Mouse (Mus musculus) spleen, embryonic (tissue): ENCODE data around the gene G430095P16Rik.

Source experiments
- CTCF ChIA-PET: fragments of 350-600 bp; sonication (Branson Sonifier 250); formaldehyde crosslinking; loops from one replicate; lab custom pipeline; 2022; lab: Charles Lee

The G430095P16Rik gene

DNA sequence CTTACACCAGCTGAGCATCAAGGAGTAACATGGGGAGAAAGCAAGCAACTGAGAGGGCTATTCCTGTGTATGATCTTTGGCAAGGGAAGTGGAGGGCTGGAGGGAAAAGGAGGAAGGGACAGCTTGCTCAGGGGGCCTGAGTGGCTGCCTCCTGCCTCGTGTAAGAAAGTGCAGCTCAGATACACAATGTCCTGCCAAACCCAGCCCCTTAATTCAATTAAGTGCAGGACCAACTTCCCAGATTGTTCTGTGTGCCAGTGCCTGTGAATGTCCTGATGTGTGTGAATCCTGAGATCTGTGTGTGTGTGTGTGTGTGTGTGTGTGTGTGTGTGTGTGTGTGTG, 16.6 kb downstream of the G430095P16Rik start:
- CTCF ChIA-PET, result no interaction called here

DNA sequence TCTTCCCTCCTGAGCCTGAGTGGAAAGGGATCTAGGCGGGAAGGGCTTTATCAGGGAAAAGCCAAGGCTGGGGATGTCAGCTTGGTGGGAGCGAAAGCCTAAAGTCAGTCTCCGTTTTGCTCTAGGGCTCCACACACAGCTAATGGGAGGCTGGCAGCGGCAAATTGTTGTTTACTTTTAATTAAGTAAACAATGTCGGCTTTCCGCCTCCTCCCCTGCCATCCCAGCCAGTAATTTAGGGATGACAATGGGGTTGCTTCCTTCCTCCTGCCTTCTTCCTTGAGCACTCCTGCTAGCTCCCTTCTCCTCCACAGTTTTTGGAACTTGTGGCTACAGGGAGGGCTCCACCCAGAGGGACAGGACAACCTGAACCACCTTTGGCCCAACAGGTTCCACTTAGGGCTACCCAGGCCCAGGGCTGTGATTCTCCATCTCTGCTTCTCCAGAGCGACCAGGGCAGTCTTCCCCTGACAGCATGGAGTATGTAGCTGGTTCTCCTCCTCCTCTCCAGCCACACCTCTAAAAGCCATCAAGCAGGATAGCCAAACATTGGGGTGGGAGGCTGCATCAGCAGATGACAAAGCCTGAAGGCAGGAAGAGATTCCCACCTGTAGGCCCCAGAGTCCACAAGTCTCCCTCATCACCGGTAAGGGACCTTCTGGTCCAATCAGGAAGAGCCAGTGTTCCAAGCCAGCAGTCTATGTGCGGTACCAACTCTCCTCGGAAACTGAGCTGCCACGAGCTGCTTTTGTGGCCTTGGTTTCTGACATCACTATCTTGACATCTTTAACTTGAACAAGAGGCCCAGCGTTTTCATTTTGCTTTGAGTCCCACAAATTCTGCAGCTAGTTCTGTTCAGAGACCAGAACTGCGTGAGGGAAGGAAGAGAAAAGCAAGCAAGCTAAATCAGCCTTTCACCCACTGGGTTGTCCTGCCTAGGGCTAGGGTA, 18.4 kb downstream of the G430095P16Rik start:
- CTCF ChIA-PET, result interaction anchor here (0.6 kb wide), 1 partner anchor 35 kb away, joined by 11 read pairs; no protein-coding TSS in a partner anchor

DNA sequence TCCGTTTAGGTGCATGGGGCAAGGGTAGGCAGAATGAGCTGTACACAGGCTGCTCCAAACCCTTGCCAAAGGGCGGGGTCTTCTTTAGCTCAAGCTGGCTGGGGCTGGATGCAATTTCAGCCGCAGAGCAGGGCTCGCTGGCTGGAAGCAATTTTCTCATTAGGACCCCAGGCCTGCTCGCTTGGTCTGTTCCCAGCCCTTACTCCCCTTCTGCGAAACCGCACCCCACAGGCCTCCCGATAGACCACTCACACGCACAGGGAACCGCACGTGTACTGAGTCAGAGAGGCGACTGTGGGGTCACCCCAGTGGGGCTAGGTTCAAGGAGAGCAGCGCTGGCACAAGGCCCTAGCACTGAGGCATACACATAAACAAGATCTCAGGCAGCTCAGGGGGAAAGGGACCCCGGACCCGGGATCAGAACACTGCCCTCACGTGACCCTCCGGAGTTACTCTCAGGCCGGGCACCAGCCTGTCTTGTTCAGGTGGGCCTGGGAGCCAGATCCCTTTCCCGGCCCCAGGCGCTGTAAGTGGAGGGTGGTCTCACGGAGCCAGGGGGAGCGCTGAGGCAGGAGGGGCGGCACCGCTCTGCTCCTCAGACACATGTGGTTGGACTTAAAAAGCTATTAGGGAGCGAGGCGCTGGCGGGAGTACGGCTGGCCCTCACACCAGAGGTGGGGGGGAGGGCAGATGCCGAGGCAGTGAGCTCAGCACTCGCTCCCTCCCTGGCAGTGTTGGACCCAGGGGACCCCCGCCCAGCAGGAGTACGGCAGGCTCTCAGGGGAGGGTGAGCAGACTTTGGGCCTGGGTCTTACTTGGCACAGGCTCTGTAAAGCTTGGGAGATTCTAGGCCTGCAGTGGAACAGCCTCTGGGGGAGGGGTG, 19.6 kb downstream of the G430095P16Rik start:
- CTCF ChIA-PET, result interaction anchor here (0.6 kb wide), 1 partner anchor 36 kb away, joined by 11 read pairs; no protein-coding TSS in a partner anchor

DNA sequence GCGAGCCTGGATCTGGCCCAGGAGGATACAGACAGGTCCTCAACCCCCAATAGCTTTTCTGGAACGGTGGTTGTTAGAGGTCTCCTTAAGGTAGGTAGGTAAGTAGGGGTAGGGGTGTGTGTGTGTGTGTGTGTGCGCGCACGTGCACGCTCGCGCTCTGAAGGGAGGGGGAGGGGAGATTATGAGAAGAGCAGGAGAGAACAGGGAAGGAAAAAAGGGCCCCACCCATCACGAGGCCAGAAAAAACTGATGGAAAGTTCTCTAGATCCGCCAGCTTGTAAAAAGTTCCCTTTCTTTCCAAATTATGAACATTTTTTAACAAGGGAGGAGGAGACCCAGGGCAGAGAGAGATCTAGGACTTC, 20.2 kb downstream of the G430095P16Rik start:
- CTCF ChIA-PET, result no interaction called here

DNA sequence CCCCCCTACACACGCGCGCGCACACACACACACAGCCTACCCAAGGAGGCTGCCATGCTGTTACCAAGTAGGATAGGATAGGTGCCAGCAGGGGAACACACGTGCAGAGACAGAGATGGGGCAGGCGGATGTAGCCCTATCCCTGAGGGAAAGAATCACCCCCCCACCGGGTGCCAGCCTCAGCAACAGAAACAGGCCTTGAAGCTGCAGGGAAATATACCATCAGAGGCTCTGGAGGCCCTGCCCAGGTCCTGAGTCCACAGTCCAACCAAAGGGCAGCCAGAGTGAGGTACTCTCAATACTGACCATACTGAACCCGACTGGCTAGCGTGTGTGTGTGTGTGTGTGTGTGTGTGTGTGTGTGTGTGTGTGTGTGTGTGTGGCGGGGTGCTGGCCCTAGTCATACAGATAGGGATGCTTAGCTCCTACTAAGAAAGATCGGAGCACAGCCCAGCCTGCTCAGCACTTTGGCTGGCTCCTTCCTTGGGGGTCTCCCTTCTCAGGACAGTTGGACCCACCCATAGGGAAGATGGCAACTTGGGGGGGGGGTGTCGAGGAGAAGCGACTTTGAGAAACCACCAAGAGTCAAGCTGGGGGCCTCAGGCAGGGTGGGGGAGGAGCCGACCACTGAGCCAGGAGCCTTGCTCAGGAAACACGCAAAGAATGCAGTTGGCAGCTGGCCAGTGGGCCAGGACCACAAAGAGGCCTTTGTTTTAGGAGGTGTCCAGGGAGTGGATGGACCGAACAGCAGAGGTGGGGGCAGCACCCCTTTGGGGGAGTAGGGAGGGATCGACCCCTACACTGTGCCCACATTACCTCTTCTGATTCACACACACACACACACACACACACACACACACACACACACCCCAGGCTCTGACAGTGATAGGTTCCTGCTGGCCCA, 21.0 kb downstream of the G430095P16Rik start:
- CTCF ChIA-PET, result interaction anchor here (0.7 kb wide), 2 partner anchors 15 to 115 kb away, joined by 3 read pairs; no protein-coding TSS in a partner anchor

DNA sequence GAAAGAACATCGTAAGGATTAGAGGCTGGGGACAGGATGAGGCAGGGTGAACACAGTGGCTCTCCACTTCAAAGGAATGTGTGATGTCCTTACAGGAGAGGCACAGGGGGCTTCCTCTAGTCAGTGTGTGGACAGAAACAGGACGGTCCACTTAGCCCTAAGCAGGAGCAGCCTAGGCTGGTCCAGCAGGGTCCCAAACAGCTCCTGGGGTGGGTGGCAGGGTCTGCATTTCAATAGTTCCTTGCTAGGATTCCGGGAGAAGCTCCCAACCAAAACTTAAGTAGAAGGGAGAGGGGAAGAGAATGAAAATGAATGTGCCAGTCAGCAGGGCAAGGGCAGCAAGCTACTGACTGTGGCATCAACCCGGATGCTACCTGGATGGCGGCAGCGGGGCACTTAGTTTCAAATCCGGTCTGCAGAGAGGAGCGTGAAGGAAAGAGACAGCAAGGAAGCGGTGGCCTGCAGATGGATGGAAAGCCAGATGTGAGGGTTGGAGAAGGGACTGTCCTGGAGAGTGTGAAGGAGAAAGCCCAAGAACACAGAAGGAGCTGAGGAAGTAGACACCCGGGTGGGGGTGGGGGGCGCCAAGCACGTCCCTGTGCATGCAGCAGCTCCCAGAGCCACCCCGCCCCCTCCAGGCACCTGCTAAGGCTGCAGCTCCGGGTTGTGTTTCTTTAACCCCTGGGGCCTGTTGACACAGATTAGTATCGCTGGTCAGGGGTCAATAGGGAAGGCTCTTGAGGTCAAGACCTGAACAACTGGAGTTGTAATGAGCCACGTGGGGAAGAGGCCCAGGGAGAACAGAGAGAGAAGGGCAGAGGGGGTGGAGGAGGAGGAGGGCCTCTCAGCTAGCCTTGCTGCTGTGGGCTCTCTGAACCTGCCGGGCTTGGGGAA, 22.5 kb downstream of the G430095P16Rik start:
- CTCF ChIA-PET, result no interaction called here

DNA sequence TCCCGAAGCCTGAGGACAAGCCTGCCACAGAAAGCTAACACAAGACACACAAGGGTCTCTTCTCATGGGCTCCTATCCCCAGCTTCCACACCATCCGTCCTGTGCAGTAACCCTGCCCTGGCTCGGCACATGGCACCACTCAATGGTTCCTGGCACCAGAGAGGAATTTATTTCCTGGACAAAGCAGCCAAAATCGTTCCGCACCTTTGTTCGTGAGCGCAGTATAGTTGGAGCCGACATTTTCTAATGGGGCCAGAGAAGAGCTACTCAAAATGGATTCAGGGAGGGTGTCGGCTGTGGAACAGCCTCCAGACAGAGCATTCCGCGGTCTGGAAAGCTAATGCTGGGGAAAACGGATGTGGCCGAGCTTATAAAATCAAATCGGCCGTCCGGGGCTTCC, 26.7 kb downstream of the G430095P16Rik start:
- CTCF ChIA-PET, result no interaction called here

DNA sequence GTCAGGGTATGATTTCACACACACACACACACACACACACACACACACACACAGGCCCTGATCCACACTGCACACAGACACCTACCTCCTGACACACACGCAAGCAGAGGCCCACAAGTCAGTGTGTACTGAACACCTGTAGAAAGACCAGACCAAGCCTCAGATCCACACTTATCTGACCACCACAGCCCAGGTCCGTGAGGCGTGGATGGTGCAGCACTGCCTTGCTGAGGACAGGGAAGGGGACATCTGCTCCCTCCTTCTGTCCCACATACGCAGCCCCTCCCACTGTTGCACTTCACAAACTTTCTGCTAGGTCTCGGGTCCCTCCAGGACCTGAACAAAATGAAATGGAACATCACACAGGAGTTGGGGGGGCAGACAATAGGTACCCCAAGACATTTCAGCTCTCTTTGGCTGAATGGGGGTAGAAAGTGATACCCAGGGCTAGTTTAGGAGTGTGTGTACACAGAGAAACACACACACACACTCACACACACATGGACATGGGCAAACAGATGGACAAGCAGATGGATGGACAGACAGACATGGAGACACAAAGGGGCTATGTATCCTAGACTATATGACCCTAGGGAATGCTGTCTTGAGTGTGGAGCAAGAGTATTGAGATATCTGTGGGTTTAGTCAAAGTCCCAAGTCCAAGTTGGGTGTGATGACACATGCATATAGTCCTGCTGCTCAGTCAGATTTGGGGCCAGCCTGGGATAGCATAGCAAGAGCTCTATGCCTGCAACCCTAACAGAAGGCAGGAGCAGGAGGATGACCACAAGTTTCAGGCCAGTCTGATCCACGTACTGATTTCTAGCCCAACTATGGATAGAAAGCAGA, 30.2 kb downstream of the G430095P16Rik start:
- CTCF ChIA-PET, result no interaction called here

DNA sequence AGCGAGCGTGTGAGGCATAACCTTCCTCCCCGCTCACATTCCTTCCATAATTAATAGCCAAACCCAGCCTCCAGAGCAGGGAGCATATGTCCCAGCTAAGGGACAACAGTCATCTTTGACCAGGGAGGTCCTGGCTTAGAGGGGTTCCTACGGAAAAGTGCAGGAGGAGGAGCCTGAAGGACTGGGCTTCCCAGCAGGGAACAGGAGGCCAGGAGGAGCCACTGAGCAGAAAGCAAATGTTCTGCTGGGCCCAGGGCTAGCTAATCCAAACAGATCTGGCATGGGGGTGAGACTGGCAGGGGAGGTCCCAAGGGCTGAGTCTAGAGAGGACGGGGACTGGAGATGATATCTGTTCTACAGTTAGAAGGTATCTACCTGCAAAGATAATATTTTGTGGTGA, 34.7 kb downstream of the G430095P16Rik start:
- CTCF ChIA-PET, result interaction anchor here (0.8 kb wide), 1 partner anchor 145 kb away, joined by 3 read pairs; no protein-coding TSS in a partner anchor

DNA sequence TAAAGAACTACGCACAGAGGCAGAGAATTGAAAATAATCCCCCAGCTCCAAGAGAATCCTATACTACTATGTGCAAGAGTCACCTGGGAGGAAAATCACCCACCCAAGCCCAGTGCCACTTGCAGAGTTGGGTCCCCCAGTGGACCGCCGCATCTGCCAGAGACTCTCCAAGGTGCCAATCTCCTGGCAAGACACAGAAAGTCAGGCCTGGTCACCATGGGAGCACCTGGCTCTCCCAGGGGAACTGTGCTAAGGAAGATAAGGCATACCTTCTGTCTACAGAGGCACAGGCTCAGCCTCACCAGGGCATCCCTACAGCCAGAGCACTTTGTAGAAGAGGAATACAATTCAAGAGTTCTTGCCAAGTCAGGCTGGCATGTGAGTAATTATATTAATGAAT, 35.5 kb downstream of the G430095P16Rik start:
- CTCF ChIA-PET, result interaction anchor here (0.8 to 0.9 kb wide), 2 partner anchors 15 to 144 kb away, joined by 3 read pairs; no protein-coding TSS in a partner anchor

DNA sequence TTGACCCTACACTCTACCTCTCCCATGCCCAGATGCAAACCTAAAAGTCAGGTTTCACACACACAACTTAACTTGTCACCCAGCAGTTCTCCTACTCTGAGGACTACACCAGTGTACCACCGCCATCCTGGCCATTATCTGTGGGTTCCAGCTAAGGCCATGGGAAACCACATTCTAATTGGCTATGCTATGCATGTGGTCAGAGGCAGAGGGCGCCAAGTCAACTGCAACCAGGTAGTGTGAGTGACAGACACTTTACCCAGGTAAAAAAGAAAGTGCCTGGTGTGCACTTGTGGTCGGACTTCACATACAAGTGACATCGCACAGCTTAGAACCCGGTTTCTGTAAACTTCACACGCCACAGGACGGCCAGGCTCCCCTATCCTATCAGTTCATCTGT, 36.3 kb downstream of the G430095P16Rik start:
- CTCF ChIA-PET, result interaction anchor here (0.9 to 1.3 kb wide), 2 partner anchors 15 to 55 kb away, joined by 3 to 5 read pairs; no protein-coding TSS in a partner anchor

DNA sequence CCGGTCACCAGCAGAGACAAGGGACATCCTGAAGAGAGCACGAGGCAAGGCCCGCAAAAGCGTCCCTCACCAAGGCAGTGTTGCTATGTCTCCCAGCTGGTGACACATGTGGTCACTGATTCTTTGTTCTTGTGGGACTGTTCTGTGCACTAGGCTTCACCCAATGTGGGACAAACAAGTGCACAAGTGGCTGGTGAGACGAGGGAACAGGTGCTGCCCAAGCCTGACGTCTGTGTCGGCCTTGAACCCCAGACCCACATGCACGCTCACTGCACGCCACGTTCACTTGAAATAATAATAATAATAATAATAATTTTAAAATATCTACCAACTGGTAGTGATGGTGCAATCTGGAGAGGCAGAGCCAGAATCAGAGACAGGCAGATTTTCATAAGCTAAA, 36.9 kb downstream of the G430095P16Rik start:
- CTCF ChIA-PET, result interaction anchor here (1.3 kb wide), 1 partner anchor 55 kb away, joined by 5 read pairs; no protein-coding TSS in a partner anchor

DNA sequence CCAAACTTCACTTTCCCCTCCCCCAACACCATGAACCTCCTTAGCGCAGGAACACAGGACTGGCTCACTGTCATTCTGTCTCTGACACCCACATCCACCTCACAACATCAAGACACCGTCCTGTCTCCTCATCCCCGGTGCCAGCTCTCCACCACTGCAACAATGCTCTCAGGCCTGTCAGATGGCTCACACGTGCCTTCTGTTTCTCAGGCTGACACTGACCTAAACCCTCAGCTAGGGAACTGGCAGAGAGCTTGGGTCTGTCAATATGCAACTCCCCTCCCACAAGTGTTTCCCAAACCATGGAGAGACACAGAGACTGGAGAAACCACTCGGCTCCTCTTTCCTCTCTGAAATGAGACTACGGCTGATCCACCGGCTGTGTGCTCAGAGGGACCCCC, 37.6 kb downstream of the G430095P16Rik start:
- CTCF ChIA-PET, result interaction anchor here (1.3 kb wide), 1 partner anchor 54 kb away, joined by 5 read pairs; no protein-coding TSS in a partner anchor

DNA sequence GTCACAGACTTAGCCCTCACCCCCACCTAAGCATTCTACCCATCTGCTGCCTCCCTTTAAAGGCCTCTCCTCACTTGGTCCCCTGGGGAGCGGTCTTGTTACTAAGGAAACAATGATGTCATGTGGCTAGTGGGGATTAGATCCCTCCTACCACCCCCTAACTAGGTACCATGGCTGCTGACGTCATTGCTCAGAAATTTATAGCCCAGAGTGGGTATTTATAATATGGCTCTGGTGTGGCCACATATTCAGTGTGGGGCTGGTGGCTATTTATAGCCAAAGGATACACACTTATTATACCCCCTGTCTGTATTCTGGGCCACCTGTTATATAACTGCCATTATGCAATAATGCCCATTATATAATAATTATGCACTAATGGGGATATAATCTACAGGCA, 38.1 kb downstream of the G430095P16Rik start:
- CTCF ChIA-PET, result no interaction called here

DNA sequence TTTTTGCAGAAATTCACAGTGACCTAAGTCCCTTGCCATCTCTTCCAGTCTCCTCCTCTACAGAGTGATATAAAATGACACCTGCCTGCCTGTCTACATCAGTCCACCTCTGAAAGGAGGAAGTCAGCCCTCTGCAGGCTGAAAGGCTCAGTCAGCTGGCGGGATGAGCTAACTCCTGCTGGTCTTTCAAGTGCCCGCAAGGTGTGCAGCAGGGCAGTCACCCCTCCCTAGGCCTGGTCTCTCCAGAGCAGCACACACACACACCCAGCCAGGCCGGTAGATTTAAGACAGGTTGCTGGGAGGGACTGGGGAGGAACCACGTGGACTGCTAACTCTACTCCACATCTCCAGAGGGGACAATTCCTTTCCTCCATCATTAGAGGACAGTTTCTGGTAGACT, 41.3 kb downstream of the G430095P16Rik start:
- CTCF ChIA-PET, result no interaction called here

DNA sequence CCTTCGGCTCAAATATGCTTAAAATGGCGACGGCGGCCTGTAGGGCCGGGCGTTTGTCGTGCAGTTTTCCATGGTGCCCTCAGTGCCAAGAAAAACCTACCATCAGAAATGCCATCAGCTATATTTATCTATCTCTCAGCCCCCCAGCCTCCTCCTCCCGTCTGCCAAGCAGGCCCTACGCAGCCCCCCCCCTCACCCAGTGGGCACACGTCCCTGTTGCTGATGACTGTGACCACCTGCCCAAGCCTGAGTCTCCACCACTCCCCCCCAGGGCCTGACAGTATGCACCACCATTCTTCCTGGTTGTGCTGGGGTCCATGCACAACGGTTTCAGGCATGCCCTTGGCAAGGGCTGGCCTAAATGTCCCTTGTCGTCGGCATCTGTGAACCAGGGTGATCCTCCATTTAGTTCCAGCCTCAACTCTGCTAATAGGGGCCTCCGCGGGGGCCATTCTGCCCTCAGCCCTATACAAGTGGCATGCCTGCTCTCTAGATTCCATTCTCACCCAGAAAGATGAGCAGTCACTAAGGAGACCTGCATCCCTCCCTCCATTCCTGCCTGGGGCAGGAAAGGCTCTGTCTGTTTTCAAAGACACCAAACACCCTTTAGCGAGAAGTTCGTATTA, 42.2 kb downstream of the G430095P16Rik start:
- CTCF ChIA-PET, result no interaction called here

DNA sequence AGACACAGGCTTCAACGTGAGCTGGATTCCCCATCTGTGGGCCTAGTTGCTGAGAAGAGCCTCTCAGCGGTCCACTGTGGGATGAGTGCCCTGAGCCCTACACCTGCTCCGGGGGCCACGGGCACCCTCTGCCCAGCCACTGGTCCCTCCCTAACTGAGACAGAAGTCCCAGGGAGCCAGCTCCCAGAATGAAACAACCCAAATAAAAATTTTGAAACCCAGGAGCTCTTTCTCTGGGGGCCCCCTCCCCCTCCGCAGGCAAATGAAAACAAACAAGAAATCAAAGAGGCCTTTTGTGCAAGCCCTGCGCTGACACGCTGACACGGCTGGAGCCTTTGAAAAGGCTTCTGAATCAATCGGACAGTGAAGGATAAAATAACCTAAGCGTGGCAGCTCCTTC, 42.8 kb downstream of the G430095P16Rik start:
- CTCF ChIA-PET, result no interaction called here

DNA sequence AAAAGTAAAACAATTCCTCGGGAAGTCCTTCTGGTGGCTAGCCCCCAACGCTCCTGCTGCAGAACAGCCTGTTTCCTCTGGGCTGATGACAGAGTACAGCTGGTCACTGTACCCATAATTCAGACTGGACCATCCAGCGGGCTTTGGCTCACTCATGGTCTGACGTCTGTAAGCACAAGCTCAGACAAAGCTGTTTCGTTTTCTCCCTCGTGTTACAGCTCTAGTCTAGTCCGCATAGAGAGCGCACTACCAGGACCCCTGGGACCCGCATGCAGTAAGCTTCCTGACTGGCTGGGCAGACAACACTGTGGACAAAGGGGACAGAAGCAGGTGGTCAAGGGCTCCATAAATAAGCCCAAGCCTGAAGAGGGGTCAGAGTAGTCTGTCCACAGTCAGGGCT, 43.6 kb downstream of the G430095P16Rik start:
- CTCF ChIA-PET, result no interaction called here
